Mouse (Mus musculus) ES-E14 (cell line): ENCODE measurements around the gene Ddx21.

Source experiments
- CHD2 ChIP-seq: IDR thresholded peaks from 2 replicates; pipeline ENCODE4 v1.6.1; 2014; ENCODE audit warnings: mild to moderate bottlenecking, low read depth, low read length, inconsistent platforms
- MAFK ChIP-seq: IDR thresholded peaks from 2 replicates; pipeline ENCODE4 v1.6.1; 2014; ENCODE audit warnings: mild to moderate bottlenecking, low read depth, low read length, inconsistent platforms; ENCODE audit not compliant: insufficient read depth
- ZC3H11A ChIP-seq: IDR thresholded peaks from 2 replicates; pipeline ENCODE4 v1.6.1; 2012; ENCODE audit warnings: low read depth, mild to moderate bottlenecking, inconsistent platforms, low read length, borderline replicate concordance
- ZNF384 ChIP-seq: IDR thresholded peaks from 2 replicates; pipeline ENCODE4 v1.6.1; 2012; ENCODE audit warnings: low read depth, low read length, inconsistent platforms

- TF ChIP-seq ZNF384, result no peak
- no peak for TF ChIP-seq MAFK
- TF ChIP-seq CHD2, result no peak
- no peak for TF ChIP-seq ZC3H11A
Measured at GRCm38 (mm10) chr10:62553611-62554091, 48.4 kb downstream of the Ddx21 start.
